Mouse (Mus musculus) gastrocnemius, postnatal 14 days (tissue): ENCODE measurements around the gene Mtmr12. TPM values are rescaled to one million over a fixed set of nuclear protein-coding genes. Genes with fewer than 3 reads are reported as not detected.
"Not testable (repeated sequence)": the region's sequence is repeated elsewhere in the genome, so short reads cannot be mapped to it uniquely, and the experiment has no call there.

Source experiments
- DNase-seq: peaks from one replicate; pipeline ENCODE4 v3.0.0; 2021; ENCODE audit warnings: mixed read lengths
- intact Hi-C: fragments of 180-260 bp; cut with DNase I; formaldehyde crosslinking; loops from one replicate; pipeline ENCODE4 v1.15.1; 2025; ENCODE audit warnings: low total_unique reads
- total RNA-seq, 2 experiments: library from RNA; stranded (reverse); gene quantifications; 2 replicates each; pipeline ENCODE4 v1.2.3; 2021

Gene Mtmr12
- total RNA-seq, 2 experiments from 2014 or later = 6.0 to 7.1 TPM

GRCm38 (mm10) chr15:12206646-12207222 is 1.9 kb downstream of the Mtmr12 start:
- DNase-seq = no peak
- intact Hi-C loops = no loop called here

DNA sequence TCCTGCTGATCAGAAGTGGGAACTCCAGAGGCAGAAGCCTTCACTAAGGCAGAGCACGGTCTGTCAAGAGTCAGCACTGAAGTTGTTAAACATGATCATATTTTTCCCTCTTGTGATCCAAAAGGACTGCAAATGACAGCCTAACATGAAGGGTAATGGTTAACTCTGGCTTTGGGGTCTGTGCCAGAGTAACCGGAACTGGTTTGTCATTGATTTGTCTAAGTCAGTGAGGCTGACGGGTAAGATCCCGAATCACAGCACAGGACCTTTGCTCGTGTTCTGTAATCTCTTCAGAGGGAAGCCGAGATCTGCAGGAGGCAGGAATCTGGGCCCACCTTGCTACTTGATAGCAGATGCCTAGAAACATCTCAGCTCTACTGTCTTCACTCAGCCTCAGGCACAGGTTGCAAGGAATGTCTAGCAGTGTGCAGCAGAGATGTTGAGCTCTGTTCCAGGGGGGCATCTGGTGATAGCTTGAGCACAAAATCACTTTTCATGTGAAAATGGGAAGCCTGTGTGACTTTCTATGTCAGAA is 2.8 kb downstream of the Mtmr12 start:
- intact Hi-C loops = no loop called here
- DNase-seq = no peak

DNA sequence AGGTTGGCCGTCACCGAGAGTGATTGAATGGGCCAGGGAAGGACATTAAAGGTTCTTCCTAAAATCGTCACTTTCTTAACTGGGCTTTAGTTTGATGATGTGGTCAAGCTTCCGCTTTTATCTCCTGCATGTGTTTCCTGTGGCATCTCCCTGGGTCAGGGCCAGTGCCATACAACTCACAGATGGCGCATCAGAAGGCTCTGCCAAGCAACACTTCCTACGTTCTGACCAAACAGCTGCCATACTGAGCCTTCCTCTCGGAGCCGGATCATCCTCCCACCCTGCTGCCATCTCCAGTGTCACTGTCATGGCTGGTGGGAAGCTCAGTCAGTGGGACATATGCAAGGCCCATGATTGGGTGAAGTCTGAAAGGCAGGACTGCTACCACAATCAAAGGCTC is 6.7 kb downstream of the Mtmr12 start:
- intact Hi-C loops = no loop called here
- DNase-seq = no peak

GRCm38 (mm10) chr15:12212266-12212665 is 7.4 kb downstream of the Mtmr12 start:
- intact Hi-C loops = no loop called here
- no peak for DNase-seq

DNA sequence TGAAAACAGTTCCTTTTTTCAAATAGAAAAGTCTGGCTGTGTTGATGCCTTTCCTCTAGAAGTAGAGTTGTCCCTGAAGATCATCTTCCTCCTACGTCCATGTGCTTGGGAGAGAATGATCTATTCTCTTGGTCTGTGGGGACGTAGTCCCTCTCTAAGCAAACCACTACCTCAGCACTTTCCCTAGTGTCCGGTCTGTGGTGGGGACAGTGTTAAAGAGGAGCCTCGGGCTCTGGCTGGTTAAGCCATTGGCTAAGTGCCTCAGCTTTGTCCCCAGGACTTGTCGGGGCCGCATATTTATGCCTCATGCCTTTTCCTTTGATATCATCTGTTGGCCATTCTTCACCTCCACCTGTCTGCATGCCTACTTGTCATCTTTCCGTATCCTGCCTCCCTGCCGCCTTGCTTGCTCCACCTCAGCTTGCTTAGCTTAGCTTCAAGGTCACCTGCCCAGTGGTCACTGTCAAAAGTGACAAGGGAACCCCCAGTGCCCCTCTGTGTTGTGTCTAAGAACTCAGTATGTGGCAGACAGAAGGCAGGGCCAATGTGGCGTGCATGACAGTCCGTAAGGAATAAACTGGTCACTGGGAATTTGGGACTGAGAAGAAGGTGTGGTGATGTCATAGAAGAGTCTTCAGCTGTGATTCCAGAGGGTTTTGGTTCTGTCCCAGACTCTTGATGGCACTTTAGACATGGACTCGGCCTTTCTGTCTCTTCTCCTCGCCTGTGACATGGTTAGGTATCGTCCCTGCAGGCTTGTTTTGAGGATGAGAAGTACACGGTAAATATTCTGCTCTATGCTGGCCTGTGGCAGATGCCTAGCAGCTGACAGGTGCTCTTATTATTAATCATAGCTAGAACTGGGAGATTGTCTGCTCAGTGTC is 9.9 kb downstream of the Mtmr12 start:
- DNase-seq = no peak
- intact Hi-C loops = no loop called here

- intact Hi-C loops = no loop called here
- DNase-seq = no peak
These were observed 10.5 kb downstream of the Mtmr12 start for GRCm38 (mm10) chr15:12215415-12215718.

- intact Hi-C loops = no loop called here
- no peak for DNase-seq
These were observed 11.3 kb downstream of the Mtmr12 start for GRCm38 (mm10) chr15:12216119-12216518.

DNA sequence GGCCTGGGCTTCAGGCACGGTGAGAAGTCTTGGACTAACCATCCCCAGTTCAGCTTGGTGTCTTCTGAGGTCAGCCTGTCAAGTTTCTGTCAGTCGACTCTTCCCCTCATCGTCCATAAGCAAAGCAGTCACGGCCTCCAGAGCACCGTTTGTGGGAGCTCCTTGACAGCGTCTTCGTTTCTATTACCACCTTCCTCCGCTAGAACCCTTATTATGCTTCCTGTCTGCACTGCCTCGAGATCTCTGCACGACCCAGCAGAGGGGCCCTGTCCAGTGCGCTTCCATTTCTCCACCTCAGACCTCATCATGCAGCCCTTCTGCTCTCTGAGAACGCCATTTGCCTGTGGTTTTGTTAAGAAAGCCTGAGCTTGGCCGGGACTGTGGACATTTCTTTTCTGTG is 12.0 kb downstream of the Mtmr12 start:
- no peak for DNase-seq
- intact Hi-C loops = no loop called here

GRCm38 (mm10) chr15:12217332-12217731 is 12.5 kb downstream of the Mtmr12 start:
- DNase-seq, intact Hi-C loops: not testable (repeated sequence)

- intact Hi-C loops = no loop called here
- DNase-seq = no peak
These were observed 13.0 kb downstream of the Mtmr12 start for GRCm38 (mm10) chr15:12217849-12218248.

GRCm38 (mm10) chr15:12218583-12219382 is 14.0 kb downstream of the Mtmr12 start:
- intact Hi-C loops = no loop called here
- no peak for DNase-seq

DNA sequence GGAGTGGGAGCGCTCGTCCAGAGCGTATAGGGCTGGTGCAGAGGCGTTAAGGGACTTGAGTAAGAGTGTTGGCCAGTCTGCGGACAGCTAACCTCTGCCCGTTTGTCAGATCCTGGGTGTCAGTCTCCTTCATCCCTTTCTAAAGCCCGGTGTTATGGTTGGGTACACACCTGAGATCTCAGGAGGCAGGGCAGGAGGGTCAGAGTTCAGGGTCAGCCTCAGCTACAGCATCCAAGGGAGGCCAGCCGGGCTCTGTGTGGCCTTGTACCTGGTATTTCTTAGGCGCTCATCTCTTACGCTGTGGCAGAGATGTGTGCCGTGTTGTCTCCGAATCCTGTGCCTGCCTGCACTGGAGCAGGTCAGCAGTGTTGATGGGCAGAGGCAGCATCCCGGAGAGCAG is 16.3 kb downstream of the Mtmr12 start:
- intact Hi-C loops = no loop called here
- no peak for DNase-seq

- intact Hi-C loops = no loop called here
- DNase-seq = no peak
These were observed 17.9 kb downstream of the Mtmr12 start for GRCm38 (mm10) chr15:12222564-12223302.

GRCm38 (mm10) chr15:12223393-12223792 is 18.6 kb downstream of the Mtmr12 start:
- no peak for DNase-seq
- intact Hi-C loops = no loop called here

DNA sequence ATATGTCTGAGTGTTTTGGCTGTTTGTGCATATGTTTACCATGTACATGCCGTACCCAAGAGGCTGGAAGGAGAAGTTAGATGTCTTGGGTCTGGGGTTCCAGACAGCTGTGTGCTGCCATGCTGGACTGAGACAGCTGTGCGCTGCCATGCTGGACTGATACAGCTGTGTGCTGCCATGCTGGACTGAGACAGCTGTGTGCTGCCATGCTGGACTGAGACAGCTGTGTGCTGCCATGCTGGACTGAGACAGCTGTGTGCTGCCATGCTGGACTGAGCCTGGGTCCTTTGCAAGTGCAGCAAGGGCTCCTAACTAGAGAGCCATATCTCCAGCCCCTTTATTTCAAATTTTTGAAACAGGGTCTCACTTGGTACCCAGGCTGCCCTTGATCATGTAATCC is 19.4 kb downstream of the Mtmr12 start:
- intact Hi-C loops = no loop called here
- no peak for DNase-seq

DNA sequence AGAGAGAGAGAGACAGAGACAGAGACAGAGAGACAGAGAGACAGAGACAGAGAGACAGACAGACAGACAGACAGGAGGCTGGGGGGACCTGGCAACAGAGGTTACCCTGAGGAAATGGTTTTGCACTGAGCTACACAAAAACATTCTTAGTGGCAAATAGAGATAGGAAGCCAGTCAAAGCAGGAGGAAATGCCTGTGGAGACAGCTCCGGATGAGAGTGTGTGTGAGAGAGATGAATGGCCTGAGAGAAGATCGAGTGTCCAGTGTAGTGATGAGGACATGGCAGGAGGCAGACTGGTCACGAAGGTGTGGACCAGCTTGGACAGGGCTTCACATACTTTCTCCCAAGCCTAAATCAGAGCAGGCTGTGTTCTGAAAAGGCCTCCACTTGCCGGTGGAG is 20.2 kb downstream of the Mtmr12 start:
- intact Hi-C loops = no loop called here

DNA sequence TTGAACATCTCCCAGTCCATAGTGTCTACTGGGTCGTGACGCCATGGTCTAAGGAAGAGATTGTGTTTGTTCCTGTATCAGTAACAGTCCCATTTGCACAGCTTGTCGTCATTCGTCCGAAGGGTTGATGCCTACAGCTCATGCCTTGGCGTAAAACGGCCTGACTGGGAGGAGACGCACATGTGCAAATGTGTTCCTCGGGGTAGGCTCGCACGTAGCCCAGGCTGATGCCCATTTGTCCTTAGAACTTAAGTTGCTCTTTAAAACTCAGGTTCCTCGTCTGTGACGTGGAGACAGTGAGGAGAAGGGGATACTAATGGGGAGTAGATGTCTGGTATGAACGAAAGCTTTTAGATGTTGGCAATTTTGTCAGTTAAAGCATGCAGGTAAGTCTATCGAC is 22.1 kb downstream of the Mtmr12 start:
- no peak for DNase-seq
- intact Hi-C loops = no loop called here

More for the DNA sequence above, 20.2 kb downstream of the Mtmr12 start:
- no peak for DNase-seq

- intact Hi-C loops = no loop called here
- DNase-seq = no peak
These were observed 22.5 kb downstream of the Mtmr12 start for GRCm38 (mm10) chr15:12227355-12227754.

DNA sequence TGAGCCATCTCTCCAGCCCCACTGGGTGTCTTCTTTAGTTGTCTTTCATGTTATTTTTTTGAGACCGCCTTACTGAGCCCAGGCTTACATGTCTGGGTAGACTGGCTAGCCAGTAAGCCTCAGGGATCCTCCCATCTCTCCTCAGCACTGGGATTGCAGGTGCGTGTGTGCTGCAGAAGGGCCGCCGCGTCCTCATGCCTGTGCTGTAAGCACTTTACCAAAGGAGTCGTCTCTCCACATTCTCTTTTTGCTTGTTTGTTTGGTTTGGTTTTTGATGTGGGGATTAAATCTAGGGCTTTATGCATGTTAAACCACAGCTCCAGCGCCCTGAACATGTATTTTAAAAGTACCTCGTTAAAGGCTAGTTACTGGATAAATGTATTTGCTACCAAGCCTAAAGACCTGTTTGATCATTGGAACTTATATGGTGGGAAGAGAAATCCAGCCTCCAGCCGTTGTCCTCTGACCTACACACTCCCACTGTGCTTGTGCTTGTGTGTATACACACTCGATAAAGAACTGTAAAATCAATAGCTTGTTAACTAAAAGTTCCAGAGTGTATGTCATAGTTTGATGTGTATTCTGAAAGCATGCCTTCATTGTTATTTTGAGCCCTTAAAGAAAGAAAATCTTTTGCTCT is 24.9 kb downstream of the Mtmr12 start:
- intact Hi-C loops = no loop called here
- DNase-seq = no peak
